Mouse (Mus musculus): ENCODE data around the gene Utrn. TPM values are rescaled to one million over a fixed set of nuclear protein-coding genes. Genes with fewer than 3 reads are reported as not detected.

Gene Utrn
- polyA plus RNA-seq, 1 experiment: 31.4 TPM

- WGBS: 89% methylated on average over 3 of the region's 3 CpGs
- no peaks in the 10 kb centered on the region for H3K4me1 ChIP-seq (ENCODE audit: control insufficient read depth, insufficient read depth, low read length)
- no peak for TF ChIP-seq POLR2A (IDR thresholded peaks at IDR 0.05; ENCODE audit: borderline replicate concordance, control insufficient read depth, low read depth, low read length)
- TF ChIP-seq CTCF (IDR thresholded peaks at IDR 0.05; ENCODE audit: control insufficient read depth, insufficient read depth, low read length): no peak
- no peak overlapping the region for H3K4me3 ChIP-seq (replicated peaks; ENCODE audit: control insufficient read depth, low read depth, low read length)
- no peak overlapping the region for H3K27ac ChIP-seq (ENCODE audit: control insufficient read depth, insufficient read depth, low read depth, low read length, poor library complexity)
Observed at GRCm38 (mm10) chr10:12652988-12653387, 216.2 kb downstream of the Utrn start.

GRCm38 (mm10) chr10:12646119-12646518 lies 223.0 kb downstream of the Utrn start:
- Histone ChIP-seq H3K27ac (ENCODE audit: control insufficient read depth, insufficient read depth, low read depth, low read length, poor library complexity) (no peak overlapping the region), H3K4me3 (replicated peaks; ENCODE audit: control insufficient read depth, low read depth, low read length) (no peak overlapping the region), H3K4me1 (ENCODE audit: control insufficient read depth, insufficient read depth, low read length) (no peaks in the 10 kb centered on the region)
- WGBS: 87% methylated on average over 5 of the region's 5 CpGs
- no peak for TF ChIP-seq CTCF (IDR thresholded peaks at IDR 0.05; ENCODE audit: control insufficient read depth, insufficient read depth, low read length)
- TF ChIP-seq POLR2A (IDR thresholded peaks at IDR 0.05; ENCODE audit: borderline replicate concordance, control insufficient read depth, low read depth, low read length): no peak

- no peak for TF ChIP-seq CTCF (IDR thresholded peaks at IDR 0.05; ENCODE audit: control insufficient read depth, insufficient read depth, low read length)
- TF ChIP-seq POLR2A (IDR thresholded peaks at IDR 0.05; ENCODE audit: borderline replicate concordance, control insufficient read depth, low read depth, low read length): no peak
- H3K27ac ChIP-seq (ENCODE audit: control insufficient read depth, insufficient read depth, low read depth, low read length, poor library complexity): no peak overlapping the region
- WGBS: 82% methylated on average over 8 of the region's 8 CpGs
- no peaks in the 10 kb centered on the region for H3K4me1 ChIP-seq (ENCODE audit: control insufficient read depth, insufficient read depth, low read length)
- no peak overlapping the region for H3K4me3 ChIP-seq (replicated peaks; ENCODE audit: control insufficient read depth, low read depth, low read length)
Observed at GRCm38 (mm10) chr10:12643336-12643735, 225.8 kb downstream of the Utrn start.

- 87% methylated on average over 4 of the region's 4 CpGs for WGBS
Observed at GRCm38 (mm10) chr10:12639638-12640037, 229.5 kb downstream of the Utrn start.

GRCm38 (mm10) chr10:12633965-12634364 lies 235.2 kb downstream of the Utrn start:
- WGBS: 85% methylated on average over 4 of the region's 4 CpGs

More at GRCm38 (mm10) chr10:12639638-12640037, 229.5 kb downstream of the Utrn start:
- Histone ChIP-seq H3K4me3 (replicated peaks; ENCODE audit: control insufficient read depth, low read depth, low read length) (no peak overlapping the region), H3K27ac (ENCODE audit: control insufficient read depth, insufficient read depth, low read depth, low read length, poor library complexity) (no peak overlapping the region), H3K4me1 (ENCODE audit: control insufficient read depth, insufficient read depth, low read length) (no peaks in the 10 kb centered on the region)
- no peak for TF ChIP-seq POLR2A (IDR thresholded peaks at IDR 0.05; ENCODE audit: borderline replicate concordance, control insufficient read depth, low read depth, low read length)
- TF ChIP-seq CTCF (IDR thresholded peaks at IDR 0.05; ENCODE audit: control insufficient read depth, insufficient read depth, low read length): no peak

GRCm38 (mm10) chr10:12630933-12631332 lies 238.2 kb downstream of the Utrn start:
- H3K4me1 ChIP-seq (ENCODE audit: control insufficient read depth, insufficient read depth, low read length): no peaks in the 10 kb centered on the region
- TF ChIP-seq POLR2A (IDR thresholded peaks at IDR 0.05; ENCODE audit: borderline replicate concordance, control insufficient read depth, low read depth, low read length) (no peak), CTCF (IDR thresholded peaks at IDR 0.05; ENCODE audit: control insufficient read depth, insufficient read depth, low read length) (no peak)
- no peak overlapping the region for H3K4me3 ChIP-seq (replicated peaks; ENCODE audit: control insufficient read depth, low read depth, low read length)
- 75% methylated on average over 5 of the region's 5 CpGs for WGBS
- no peak overlapping the region for H3K27ac ChIP-seq (ENCODE audit: control insufficient read depth, insufficient read depth, low read depth, low read length, poor library complexity)

More at GRCm38 (mm10) chr10:12633965-12634364, 235.2 kb downstream of the Utrn start:
- H3K4me1 ChIP-seq (ENCODE audit: control insufficient read depth, insufficient read depth, low read length): no peaks in the 10 kb centered on the region
- TF ChIP-seq POLR2A (IDR thresholded peaks at IDR 0.05; ENCODE audit: borderline replicate concordance, control insufficient read depth, low read depth, low read length) (no peak), CTCF (IDR thresholded peaks at IDR 0.05; ENCODE audit: control insufficient read depth, insufficient read depth, low read length) (no peak)
- H3K4me3 ChIP-seq (replicated peaks; ENCODE audit: control insufficient read depth, low read depth, low read length): no peak overlapping the region
- H3K27ac ChIP-seq (ENCODE audit: control insufficient read depth, insufficient read depth, low read depth, low read length, poor library complexity): no peak overlapping the region

- no peaks in the 10 kb centered on the region for H3K4me1 ChIP-seq (ENCODE audit: control insufficient read depth, insufficient read depth, low read length)
- WGBS: 67% methylated on average over 3 of the region's 3 CpGs
- H3K27ac ChIP-seq (ENCODE audit: control insufficient read depth, insufficient read depth, low read depth, low read length, poor library complexity): no peak overlapping the region
- H3K4me3 ChIP-seq (replicated peaks; ENCODE audit: control insufficient read depth, low read depth, low read length): no peak overlapping the region
- TF ChIP-seq CTCF (IDR thresholded peaks at IDR 0.05; ENCODE audit: control insufficient read depth, insufficient read depth, low read length) (no peak), POLR2A (IDR thresholded peaks at IDR 0.05; ENCODE audit: borderline replicate concordance, control insufficient read depth, low read depth, low read length) (no peak)
Observed at GRCm38 (mm10) chr10:12618397-12618796, 250.8 kb downstream of the Utrn start.

- TF ChIP-seq CTCF (IDR thresholded peaks at IDR 0.05; ENCODE audit: control insufficient read depth, insufficient read depth, low read length) (no peak), POLR2A (IDR thresholded peaks at IDR 0.05; ENCODE audit: borderline replicate concordance, control insufficient read depth, low read depth, low read length) (no peak)
- Histone ChIP-seq H3K4me1 (ENCODE audit: control insufficient read depth, insufficient read depth, low read length) (no peaks in the 10 kb centered on the region), H3K27ac (ENCODE audit: control insufficient read depth, insufficient read depth, low read depth, low read length, poor library complexity) (no peak overlapping the region), H3K4me3 (replicated peaks; ENCODE audit: control insufficient read depth, low read depth, low read length) (no peak overlapping the region)
- WGBS: 56% methylated on average over 3 of the region's 3 CpGs
Observed at GRCm38 (mm10) chr10:12615723-12616122, 253.4 kb downstream of the Utrn start.
